Mouse (Mus musculus) MEL (cell line): Measurements from ENCODE around the gene Mylip.

Experiments
- CHD2 ChIP-seq: IDR thresholded peaks from 2 replicates; pipeline ENCODE4 v1.6.1; 2011; ENCODE audit warnings: low read length, improper control_type of control experiment
- GATA1 ChIP-seq: IDR thresholded peaks from 2 replicates; pipeline ENCODE4 v1.6.1; 2011; ENCODE audit warnings: low read depth, low read length, improper control_type of control experiment
- POLR2AphosphoS2 ChIP-seq: IDR thresholded peaks from 2 replicates; pipeline ENCODE4 v1.6.1; 2011; ENCODE audit warnings: low read length, improper control_type of control experiment

DNA sequence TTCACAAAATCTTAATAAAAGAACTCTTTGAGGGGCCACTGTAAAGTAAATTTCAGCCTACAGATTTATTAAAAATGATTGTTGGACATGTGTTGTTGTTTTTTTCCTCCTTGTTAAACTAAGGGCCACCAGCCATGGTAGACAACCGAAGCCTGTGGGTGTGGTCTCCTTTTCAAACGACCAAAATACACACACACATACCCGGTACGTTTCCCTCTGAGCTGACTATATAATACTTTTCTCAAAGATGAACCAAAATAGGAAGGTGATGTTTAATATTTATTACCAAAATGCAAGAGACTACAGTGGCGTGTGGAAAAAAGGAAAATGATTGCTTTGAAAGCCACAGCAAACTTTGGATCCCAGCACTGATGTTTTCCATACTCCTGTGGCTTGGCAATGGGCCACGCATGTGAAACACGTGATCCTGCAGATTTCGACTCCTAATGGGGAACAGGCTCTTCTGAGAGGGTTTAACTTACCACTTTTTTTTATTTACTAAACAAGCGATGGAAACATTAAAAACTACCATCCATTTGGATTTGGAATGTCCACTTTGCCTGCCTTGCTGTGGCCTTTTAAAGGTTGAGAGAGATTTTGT lies 2.4 kb downstream of the Mylip start:
- TF ChIP-seq GATA1 (no peak), POLR2AphosphoS2 (no peak), CHD2 (no peak)
